Mouse (Mus musculus) hematopoietic stem cell, adult 5-6 weeks (primary cell): ENCODE measurements around the gene Mpz. TPM values are rescaled to one million over a fixed set of nuclear protein-coding genes. Genes with fewer than 3 reads are reported as not detected.

ENCODE experiments used
- ATAC-seq, 2 experiments: fragments of 125-278 bp in 1 of 2; replicated peaks in 1 of 2; 2 replicates each; pipeline ENCODE4 v1.8.0; 2016 to 2017; ENCODE audit warnings: inconsistent platforms in 2 of 2, mild to moderate bottlenecking in 2 of 2, moderate number of reproducible peaks in 2 of 2, low read depth in 1 of 2, moderate TSS enrichment in 1 of 2; ENCODE audit not compliant: low FRiP score in 2 of 2, poor library complexity in 2 of 2, severe bottlenecking in 2 of 2, insufficient read depth in 1 of 2, low TSS enrichment in 1 of 2
- total RNA-seq: library from RNA; stranded (forward); fragments of 172-1452, 232-1000 nt; gene quantifications from 2 replicates; pipeline ENCODE4 v1.2.3, GENCODE M21; 2017

Mpz gene
- total RNA-seq, 1 experiment from 2014 or later: not detected

GRCm38 (mm10) chr1:171169913-171170312, 19.4 kb downstream of the Mpz start:
- ATAC-seq: no peak

DNA sequence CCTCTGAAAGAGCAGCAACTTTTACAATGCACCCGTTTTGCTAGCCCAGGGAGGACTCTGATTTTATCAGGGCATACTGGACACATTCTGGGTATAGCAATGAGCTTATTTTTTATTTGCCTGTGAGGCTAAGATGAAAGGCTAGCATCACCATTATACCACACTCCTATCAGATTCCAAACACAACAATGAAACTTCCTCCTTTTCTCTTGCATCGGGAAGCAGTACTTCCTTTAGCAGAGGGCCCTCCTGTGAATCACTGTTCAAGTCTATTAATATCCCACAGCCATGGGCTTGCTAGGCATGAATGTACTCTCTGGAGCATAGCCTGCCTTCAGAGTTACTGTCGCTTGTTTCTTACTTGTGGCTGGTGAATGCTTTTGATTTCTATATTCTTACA, 20.6 kb downstream of the Mpz start:
- ATAC-seq: peak in 1 of 2 experiments; percentile 45; a peak in 1 of 4 replicates

DNA sequence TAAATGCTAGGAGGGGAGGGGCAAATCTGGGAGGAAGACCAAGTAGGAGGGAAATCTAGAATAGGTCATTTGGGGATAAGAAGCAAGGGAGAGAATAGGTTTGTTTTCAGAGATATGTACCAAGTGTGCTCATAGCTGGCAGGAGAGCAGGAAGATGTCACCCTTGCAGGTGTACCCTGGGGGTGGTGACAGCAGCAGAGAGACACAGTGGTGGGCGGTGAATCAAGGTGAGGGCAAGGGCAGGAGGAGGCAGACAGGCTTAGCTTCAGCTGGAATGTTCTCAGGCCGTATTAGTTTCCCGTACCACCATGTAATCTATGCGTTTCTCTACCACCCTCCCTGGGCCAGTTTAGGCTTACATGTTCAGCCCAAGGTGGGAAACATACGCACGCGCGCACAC, 22.3 kb downstream of the Mpz start:
- no peak for ATAC-seq

GRCm38 (mm10) chr1:171179487-171180171, 29.1 kb downstream of the Mpz start:
- ATAC-seq: no peak

DNA sequence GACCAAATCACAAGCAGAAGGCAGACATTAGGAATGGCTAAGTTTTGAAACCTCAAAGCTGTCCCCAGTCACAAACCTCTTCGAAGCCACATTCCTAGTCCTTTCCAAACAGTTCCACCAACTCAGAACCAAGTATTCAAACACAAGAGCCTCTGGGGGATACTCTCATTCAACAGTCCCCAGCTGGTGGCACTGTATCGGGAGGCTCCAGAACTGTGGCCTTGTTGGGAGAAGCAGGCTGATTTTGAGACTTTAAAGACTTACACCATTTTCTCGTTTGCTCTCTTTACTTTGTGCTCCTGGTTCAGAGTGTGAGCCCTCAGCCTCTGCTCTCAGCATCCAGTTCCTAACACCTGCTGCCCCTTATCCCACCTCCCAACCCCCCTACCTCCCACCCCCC, 32.5 kb downstream of the Mpz start:
- ATAC-seq: no peak

- ATAC-seq: 0 out of 4 replicates have a peak, but pooled peaks of 1 of the 2 experiments have one; percentile 25
These were observed 33.1 kb downstream of the Mpz start for GRCm38 (mm10) chr1:171183620-171184019.

- peak; percentile 72 to 80 for ATAC-seq
These were observed 33.8 kb downstream of the Mpz start for GRCm38 (mm10) chr1:171184314-171184713.

DNA sequence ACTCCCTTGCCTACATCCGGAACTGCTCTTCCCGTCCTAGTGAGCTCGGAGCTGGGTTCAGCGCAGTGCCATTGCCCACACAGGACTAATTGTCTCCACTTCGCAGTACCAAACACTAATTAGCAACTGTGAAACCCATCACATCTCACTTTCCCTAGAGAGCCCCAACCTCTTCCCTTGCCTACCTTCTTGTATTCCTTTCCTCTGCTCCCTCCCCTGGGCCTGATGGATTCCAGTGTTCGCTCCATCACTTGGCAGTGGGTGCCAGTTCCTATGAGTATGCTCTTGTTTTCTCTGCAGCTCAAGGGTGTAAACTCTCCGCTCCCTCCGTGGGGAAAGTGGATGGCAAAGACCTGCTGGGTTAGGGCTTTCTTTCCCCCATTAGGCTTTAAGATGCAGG, 35.1 kb downstream of the Mpz start:
- no peak for ATAC-seq

GRCm38 (mm10) chr1:171187851-171188700, 37.6 kb downstream of the Mpz start:
- ATAC-seq: peak; percentile 56

DNA sequence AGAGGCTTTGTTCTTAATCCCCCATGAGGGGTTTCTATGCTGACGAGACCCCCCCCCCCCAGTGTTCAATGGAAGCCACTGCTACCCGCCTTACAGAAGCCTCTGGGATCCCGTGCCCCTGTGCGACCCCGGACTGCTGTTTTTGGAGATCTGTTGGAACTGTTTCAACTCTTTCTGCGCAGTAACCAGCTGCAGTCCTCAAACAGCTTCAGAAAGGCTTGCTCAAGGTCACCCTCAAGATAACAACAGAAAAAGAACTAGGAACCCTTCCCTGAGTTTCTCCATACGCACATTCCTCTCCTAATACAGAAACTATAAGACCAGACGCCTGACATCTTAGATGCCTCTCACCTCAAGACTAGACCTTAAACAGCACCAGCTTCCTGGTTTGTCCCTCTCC, 38.5 kb downstream of the Mpz start:
- no peak for ATAC-seq

- no peak for ATAC-seq
These were observed 39.1 kb downstream of the Mpz start for GRCm38 (mm10) chr1:171189476-171190114.

- no peak for ATAC-seq
These were observed 40.3 kb downstream of the Mpz start for GRCm38 (mm10) chr1:171190832-171191231.

DNA sequence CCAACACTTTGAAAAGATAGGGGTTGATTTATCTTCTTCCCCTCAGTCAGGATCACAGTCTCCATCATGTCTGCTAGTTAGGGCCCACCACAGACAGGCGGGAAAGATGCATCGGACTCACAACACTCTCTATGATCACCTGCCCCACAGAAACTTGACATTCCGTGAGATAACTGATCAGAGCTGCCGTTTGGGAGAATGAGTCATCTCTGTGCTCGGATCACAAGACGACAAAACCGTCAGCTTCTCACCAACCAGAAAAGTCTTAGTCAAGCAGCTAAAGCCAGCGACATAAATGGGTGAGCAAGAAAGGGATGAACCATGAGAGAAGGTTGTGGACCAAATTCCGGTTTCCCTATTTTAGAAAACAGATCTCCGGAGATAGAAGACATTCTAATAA, 41.8 kb downstream of the Mpz start:
- no peak for ATAC-seq

- no peak for ATAC-seq
These were observed 42.8 kb downstream of the Mpz start for GRCm38 (mm10) chr1:171193093-171193840.

- ATAC-seq: no peak
These were observed 43.7 kb downstream of the Mpz start for GRCm38 (mm10) chr1:171193911-171194830.

DNA sequence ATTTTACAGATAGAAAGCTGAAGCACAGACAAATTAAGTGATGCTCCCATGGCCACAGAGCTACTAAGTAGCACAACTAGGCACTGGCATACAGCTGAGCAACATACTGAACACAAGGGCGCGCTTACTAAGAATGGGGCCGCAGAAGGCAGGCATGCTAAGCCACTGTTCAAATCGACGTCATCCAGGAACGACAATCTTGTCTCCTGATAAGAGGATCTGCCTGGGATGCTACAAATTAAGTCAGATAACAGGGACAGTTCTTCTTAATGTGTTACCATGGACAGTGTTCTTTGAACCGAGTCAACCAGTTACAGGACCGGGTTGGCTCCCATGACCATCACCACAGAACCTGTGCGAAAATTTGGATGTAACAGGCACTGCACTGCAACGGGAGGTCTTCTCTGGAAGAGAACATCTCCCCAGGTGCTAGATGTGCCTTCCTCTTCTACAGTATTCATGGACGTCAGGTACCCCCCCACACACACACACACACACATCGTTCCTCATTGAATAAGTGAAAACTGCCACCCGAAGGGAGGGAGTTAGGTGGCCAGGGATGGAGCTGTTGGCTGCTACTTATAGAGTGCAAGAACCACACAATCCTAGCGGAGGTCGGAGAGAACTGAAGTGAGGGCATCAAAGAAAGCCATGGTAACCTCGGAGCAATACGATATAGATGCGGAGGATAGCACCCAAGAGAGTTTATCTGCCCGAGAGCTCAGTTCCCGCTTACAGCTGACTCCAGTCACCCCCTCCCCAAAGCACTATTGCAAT, 44.7 kb downstream of the Mpz start:
- 0 out of 4 replicates have a peak, but pooled peaks of 1 of the 2 experiments have one; percentile 33 for ATAC-seq
